Mouse (Mus musculus): Measurements from ENCODE around the gene Disp3.

DNA sequence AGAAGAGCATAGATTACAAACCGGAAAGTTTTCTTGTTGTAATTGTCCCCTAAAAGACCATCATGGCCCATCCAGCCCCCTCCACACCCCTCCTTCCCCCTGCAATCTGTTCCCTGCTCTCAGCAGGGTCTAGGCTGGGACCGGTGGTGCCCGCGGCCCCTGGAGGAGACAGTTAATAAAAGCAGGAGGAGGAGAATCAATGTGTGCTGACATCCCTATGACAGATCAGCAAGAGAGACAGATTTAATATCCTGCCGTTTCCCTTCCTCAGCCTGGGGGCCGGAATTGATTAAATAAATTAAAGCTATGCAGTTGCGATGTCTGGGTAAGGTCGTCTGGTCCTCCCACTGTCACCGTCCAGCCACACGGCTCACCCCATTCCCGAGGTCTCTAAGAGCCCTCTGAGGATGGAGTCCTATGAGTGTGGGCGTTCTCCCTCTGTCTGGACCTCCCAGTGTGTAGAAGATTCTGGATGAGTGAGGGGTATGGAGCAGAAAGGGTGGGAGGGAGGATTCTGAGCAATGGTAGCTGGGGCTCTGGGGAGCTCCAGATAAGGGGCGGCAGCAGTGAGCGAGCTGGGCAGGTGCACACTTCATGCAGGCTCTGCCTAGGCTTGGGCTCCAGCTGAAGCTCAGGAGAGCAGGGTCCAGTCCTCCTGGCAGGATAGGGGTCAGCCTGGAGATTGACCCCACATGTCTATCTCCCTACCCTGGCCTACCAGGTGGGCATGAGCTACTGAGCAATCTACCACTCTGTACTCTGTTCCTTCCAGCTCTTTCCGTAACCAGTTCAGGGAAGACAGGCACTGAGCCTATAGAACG, 24.7 kb upstream of the Disp3 start:
- no peak for TF ChIP-seq CTCF (conservative IDR thresholded peaks at IDR 0.05; ENCODE audit: low read length)
- TF ChIP-seq NANOG (IDR thresholded peaks at IDR 0.05; ENCODE audit: borderline replicate concordance, low read length), result no peak
